Mouse (Mus musculus): ENCODE measurements around the gene Rptor. TPM values are rescaled to one million over a fixed set of nuclear protein-coding genes. Genes with fewer than 3 reads are reported as not detected.

Rptor gene
- polyA plus RNA-seq, 1 experiment from 2014 or later: 3.1 TPM

- no peak overlapping the region for H3K4me2 ChIP-seq (ENCODE audit: low read depth, low read length)
- H3K27me3 ChIP-seq (ENCODE audit: insufficient read depth, low read length): no peaks in the 10 kb centered on the region
- peaks cover 18% of the 10 kb centered on the region for H3K4me1 ChIP-seq (ENCODE audit: insufficient read depth)
- ATAC-seq (no peak), DNase-seq (no peak)
- TF ChIP-seq CTCF (IDR thresholded peaks at IDR 0.05; ENCODE audit: low read depth) (no peak), EP300 (IDR thresholded peaks at IDR 0.05; ENCODE audit: low read depth) (no peak)
- H3K36me3 ChIP-seq (replicated peaks; ENCODE audit: insufficient read depth, low read length): 0 out of 2 replicates have a peak, but pooled peaks cover 6% of the 10 kb centered on the region
- no peak overlapping the region for H3K27ac ChIP-seq (ENCODE audit: low read depth)
- H3K4me3 ChIP-seq (ENCODE audit: low read depth, low read length): no peak overlapping the region
- H3K9me3 ChIP-seq (ENCODE audit: low read length): no peaks in the 10 kb centered on the region
- 86% methylated on average over 12 of the region's 12 CpGs for WGBS (ENCODE audit: insufficient replicate concordance)
- no peak overlapping the region for H3K9ac ChIP-seq (replicated peaks)
These were observed 182.1 kb downstream of the Rptor start for GRCm38 (mm10) chr11:119784672-119785341.

- Histone ChIP-seq H3K4me2 (ENCODE audit: low read depth, low read length) (no peak overlapping the region), H3K27me3 (ENCODE audit: insufficient read depth, low read length) (no peaks in the 10 kb centered on the region), H3K4me3 (ENCODE audit: low read depth, low read length) (no peak overlapping the region), H3K36me3 (replicated peaks; ENCODE audit: insufficient read depth, low read length) (0 out of 2 replicates have a peak, but pooled peaks cover 2% of the 10 kb centered on the region), H3K9me3 (ENCODE audit: low read length) (no peaks in the 10 kb centered on the region), H3K9ac (replicated peaks) (no peak overlapping the region), H3K27ac (ENCODE audit: low read depth) (peak overlapping the region; percentile 57), H3K4me1 (ENCODE audit: insufficient read depth) (peaks cover 18% of the 10 kb centered on the region)
- TF ChIP-seq CTCF (IDR thresholded peaks at IDR 0.05; ENCODE audit: low read depth) (no peak), EP300 (IDR thresholded peaks at IDR 0.05; ENCODE audit: low read depth) (no peak)
- ATAC-seq (peak; percentile 57; the same call in 1 of the 2 replicates), DNase-seq (no peak)
- WGBS (ENCODE audit: insufficient replicate concordance): 73% methylated on average over 7 of the region's 7 CpGs
These were observed 183.1 kb downstream of the Rptor start for GRCm38 (mm10) chr11:119785661-119786384.

- DNase-seq (peak; percentile 29), ATAC-seq (peak; percentile 83)
- H3K9ac ChIP-seq (replicated peaks): no peak overlapping the region; the same call in 1 of the 2 replicates
- H3K27ac ChIP-seq (ENCODE audit: low read depth): peak overlapping the region; percentile 34; the same call in 1 of the 2 replicates
- no peaks in the 10 kb centered on the region for H3K27me3 ChIP-seq (ENCODE audit: insufficient read depth, low read length)
- no peak overlapping the region for H3K4me3 ChIP-seq (ENCODE audit: low read depth, low read length)
- TF ChIP-seq EP300 (IDR thresholded peaks at IDR 0.05; ENCODE audit: low read depth) (no peak), CTCF (IDR thresholded peaks at IDR 0.05; ENCODE audit: low read depth) (peak; percentile 34)
- 71% methylated on average over 8 of the region's 8 CpGs for WGBS (ENCODE audit: insufficient replicate concordance)
- no peaks in the 10 kb centered on the region for H3K9me3 ChIP-seq (ENCODE audit: low read length)
- H3K36me3 ChIP-seq (replicated peaks; ENCODE audit: insufficient read depth, low read length): 0 out of 2 replicates have a peak, but pooled peaks cover 2% of the 10 kb centered on the region
- no peak overlapping the region for H3K4me2 ChIP-seq (ENCODE audit: low read depth, low read length)
- H3K4me1 ChIP-seq (ENCODE audit: insufficient read depth): peaks cover 18% of the 10 kb centered on the region
These were observed 183.7 kb downstream of the Rptor start for GRCm38 (mm10) chr11:119786385-119786880.

- no peak overlapping the region for H3K9ac ChIP-seq (replicated peaks)
- H3K27ac ChIP-seq (ENCODE audit: low read depth): no peak overlapping the region
- H3K4me2 ChIP-seq (ENCODE audit: low read depth, low read length): no peak overlapping the region
- WGBS (ENCODE audit: insufficient replicate concordance): 78% methylated on average over 7 of the region's 7 CpGs
- peaks cover 18% of the 10 kb centered on the region for H3K4me1 ChIP-seq (ENCODE audit: insufficient read depth)
- TF ChIP-seq EP300 (IDR thresholded peaks at IDR 0.05; ENCODE audit: low read depth): no peak
- no peak for TF ChIP-seq CTCF (IDR thresholded peaks at IDR 0.05; ENCODE audit: low read depth)
- no peak overlapping the region for H3K4me3 ChIP-seq (ENCODE audit: low read depth, low read length)
- H3K9me3 ChIP-seq (ENCODE audit: low read length): no peaks in the 10 kb centered on the region
- ATAC-seq (no peak), DNase-seq (no peak)
- no peaks in the 10 kb centered on the region for H3K36me3 ChIP-seq (replicated peaks; ENCODE audit: insufficient read depth, low read length)
- no peaks in the 10 kb centered on the region for H3K27me3 ChIP-seq (ENCODE audit: insufficient read depth, low read length)
These were observed 185.8 kb downstream of the Rptor start for GRCm38 (mm10) chr11:119788488-119788887.

GRCm38 (mm10) chr11:119788919-119789713 lies 186.4 kb downstream of the Rptor start:
- WGBS (ENCODE audit: insufficient replicate concordance): 67% methylated on average over 3 of the region's 3 CpGs
- no peak overlapping the region for H3K27ac ChIP-seq (ENCODE audit: low read depth)
- no peaks in the 10 kb centered on the region for H3K9me3 ChIP-seq (ENCODE audit: low read length)
- H3K4me2 ChIP-seq (ENCODE audit: low read depth, low read length): no peak overlapping the region
- H3K4me3 ChIP-seq (ENCODE audit: low read depth, low read length): no peak overlapping the region
- no peaks in the 10 kb centered on the region for H3K36me3 ChIP-seq (replicated peaks; ENCODE audit: insufficient read depth, low read length)
- peaks cover 18% of the 10 kb centered on the region for H3K4me1 ChIP-seq (ENCODE audit: insufficient read depth)
- no peak for ATAC-seq
- no peak for DNase-seq
- TF ChIP-seq CTCF (IDR thresholded peaks at IDR 0.05; ENCODE audit: low read depth): no peak
- TF ChIP-seq EP300 (IDR thresholded peaks at IDR 0.05; ENCODE audit: low read depth): no peak
- 0 out of 2 replicates have a peak overlapping the region, but pooled peaks have one; percentile 7 for H3K9ac ChIP-seq (replicated peaks)
- H3K27me3 ChIP-seq (ENCODE audit: insufficient read depth, low read length): no peaks in the 10 kb centered on the region

Data from liver, postnatal 0 days (tissue).